Mouse (Mus musculus) kidney, postnatal 4 days (tissue): ENCODE results near the gene Megf11.

ENCODE experiments used
- DNase-seq, 2 experiments: peaks; one replicate each; pipeline ENCODE4 v3.0.0; 2021; ENCODE audit warnings: mixed read lengths in 2 of 2

The Megf11 gene

GRCm38 (mm10) chr9:64568467-64569260 lies 183.2 kb downstream of the Megf11 start:
- no peak for DNase-seq

GRCm38 (mm10) chr9:64570448-64570847 lies 185.0 kb downstream of the Megf11 start:
- no peak for DNase-seq

- no peak for DNase-seq
Observed at GRCm38 (mm10) chr9:64571091-64571490, 185.7 kb downstream of the Megf11 start.

- no peak for DNase-seq
Observed at GRCm38 (mm10) chr9:64572629-64573190, 187.3 kb downstream of the Megf11 start.

GRCm38 (mm10) chr9:64575658-64576057 lies 190.2 kb downstream of the Megf11 start:
- no peak for DNase-seq

- DNase-seq = no peak
Observed at GRCm38 (mm10) chr9:64576143-64576878, 190.9 kb downstream of the Megf11 start.

- DNase-seq = no peak
Observed at GRCm38 (mm10) chr9:64577156-64577555, 191.7 kb downstream of the Megf11 start.

GRCm38 (mm10) chr9:64578014-64578413 lies 192.6 kb downstream of the Megf11 start:
- DNase-seq = no peak

GRCm38 (mm10) chr9:64579306-64579705 lies 193.9 kb downstream of the Megf11 start:
- DNase-seq = no peak

GRCm38 (mm10) chr9:64586292-64586691 lies 200.9 kb downstream of the Megf11 start:
- DNase-seq = no peak

- DNase-seq = no peak
Observed at GRCm38 (mm10) chr9:64587991-64588390, 202.6 kb downstream of the Megf11 start.

GRCm38 (mm10) chr9:64590634-64591041 lies 205.2 kb downstream of the Megf11 start:
- DNase-seq = no peak

GRCm38 (mm10) chr9:64591436-64591835 lies 206.0 kb downstream of the Megf11 start:
- DNase-seq = no peak

GRCm38 (mm10) chr9:64594442-64594841 lies 209.0 kb downstream of the Megf11 start:
- DNase-seq = no peak

- DNase-seq = no peak
Observed at GRCm38 (mm10) chr9:64598427-64598826, 213.0 kb downstream of the Megf11 start.

GRCm38 (mm10) chr9:64600731-64601130 lies 215.3 kb downstream of the Megf11 start:
- DNase-seq = no peak

GRCm38 (mm10) chr9:64602895-64603294 lies 217.5 kb downstream of the Megf11 start:
- no peak for DNase-seq

- DNase-seq = no peak
Observed at GRCm38 (mm10) chr9:64604217-64604711, 218.8 kb downstream of the Megf11 start.

GRCm38 (mm10) chr9:64605077-64605714 lies 219.8 kb downstream of the Megf11 start:
- DNase-seq = no peak

GRCm38 (mm10) chr9:64605735-64606349 lies 220.4 kb downstream of the Megf11 start:
- DNase-seq = peak; percentile 70 to 78

GRCm38 (mm10) chr9:64607049-64607448 lies 221.6 kb downstream of the Megf11 start:
- DNase-seq = no peak

- DNase-seq = peak; percentile 31 to 38
Observed at GRCm38 (mm10) chr9:64609546-64609945, 224.1 kb downstream of the Megf11 start.
